7 mouse cellular contexts compared by ENCODE assay signal in the genomic region with DNA sequence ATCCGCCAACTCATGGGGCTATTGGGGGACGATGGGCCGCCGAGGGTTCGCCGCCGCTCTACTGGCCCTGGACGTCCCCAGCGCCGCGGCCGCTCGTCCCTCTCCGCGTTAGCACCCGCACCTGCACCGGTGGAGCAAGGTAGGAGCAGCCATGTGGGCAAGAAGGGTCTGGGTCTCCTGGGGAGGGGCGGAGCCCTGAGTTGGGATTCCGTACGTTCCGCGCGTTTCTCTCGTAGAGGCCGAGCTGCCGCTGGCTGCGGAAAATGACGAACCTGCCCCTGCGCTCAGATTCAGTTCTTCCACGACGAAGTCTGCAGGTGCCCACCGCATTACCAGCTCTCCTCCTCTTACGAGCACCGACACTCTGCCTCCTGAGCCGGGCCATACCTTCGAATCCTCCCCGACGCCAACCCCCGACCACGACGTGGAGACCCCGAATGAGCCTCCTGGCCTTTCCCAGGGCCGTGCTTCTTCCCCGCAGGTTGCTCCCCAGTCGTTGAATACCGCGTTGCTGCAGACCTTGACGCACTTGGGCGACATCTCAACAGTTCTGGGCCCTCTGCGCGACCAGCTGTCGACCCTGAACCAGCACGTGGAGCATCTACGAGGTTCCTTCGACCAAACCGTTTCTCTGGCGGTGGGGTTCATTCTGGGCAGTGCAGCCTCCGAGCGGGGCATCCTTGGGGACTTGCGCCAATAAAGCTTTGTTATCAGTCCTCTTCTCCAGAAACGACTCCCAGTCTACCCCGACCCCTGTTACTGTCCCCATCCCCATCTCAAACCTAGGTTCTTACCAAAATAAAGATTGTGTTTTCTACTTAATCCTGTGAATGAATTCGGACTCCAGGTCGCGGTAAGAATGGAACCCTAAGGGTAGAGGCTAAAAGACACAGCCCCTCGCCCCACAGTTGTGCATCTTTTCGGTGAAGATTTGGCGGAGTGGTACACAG. TPM values are rescaled to one million over a fixed set of nuclear protein-coding genes. Genes with fewer than 3 reads are reported as not detected.
A peak's percentile ranks its signal among the peaks of the same experiment; 100 is the strongest.
DNase-seq lines count a peak whose midpoint lies in the region; ATAC-seq and TF ChIP-seq lines count a peak whose summit lies in the region.

No protein-coding gene starts in this region.

- no peak for TF ChIP-seq CTCF in spleen, adult 2 months (IDR thresholded peaks at IDR 0.05; ENCODE audit: extremely low read depth, insufficient read depth, insufficient read length, insufficient replicate concordance)
- TF ChIP-seq CTCF in liver, embryonic 14.5 days (IDR thresholded peaks at IDR 0.05; ENCODE audit: low read depth): no peak

- H3K27ac ChIP-seq in spleen, adult 2 months (ENCODE audit: insufficient read depth, low read length): no peak overlapping the region
- H3K27ac ChIP-seq in forebrain, embryonic 14.5 days (ENCODE audit: low read depth, low read length): no peak overlapping the region
- H3K27ac ChIP-seq in liver, embryonic 14.5 days: no peak overlapping the region

- peaks cover 17% of the 10 kb centered on the region for H3K27me3 ChIP-seq in spleen, adult 2 months (ENCODE audit: control insufficient read depth, insufficient read depth, low read length)
- H3K27me3 ChIP-seq in forebrain, embryonic 14.5 days (replicated peaks; ENCODE audit: control insufficient read depth, insufficient read depth, low read length): peaks cover 70% of the 10 kb centered on the region
- H3K27me3 ChIP-seq in liver, embryonic 14.5 days (ENCODE audit: control insufficient read depth, insufficient read depth, low read length): peaks cover 50% of the 10 kb centered on the region

- no peak for DNase-seq in spleen, adult 2 months (ENCODE audit: low read depth in 1 of 2, low spot score in 2 of 2)
- no peak for DNase-seq in spleen, adult 12 weeks (ENCODE audit: low spot score)
- DNase-seq in forebrain, embryonic 14.5 days (ENCODE audit: low spot score): no peak
- DNase-seq in liver, embryonic 14.5 days (ENCODE audit: low read depth in 3 of 3, low spot score in 3 of 3): no peak
- peak; percentile 26 for DNase-seq in testis, postnatal 14 days (ENCODE audit: low spot score)
- no peak for DNase-seq in frontal cortex, postnatal 10 days (ENCODE audit: low spot score in 2 of 2)
- DNase-seq in right cerebral cortex, adult 18-20 months: no peak

- H3K36me3 ChIP-seq in spleen, adult 2 months (ENCODE audit: control insufficient read depth, insufficient read depth, low read length): no peaks in the 10 kb centered on the region
- no peaks in the 10 kb centered on the region for H3K36me3 ChIP-seq in forebrain, embryonic 14.5 days (ENCODE audit: control insufficient read depth, insufficient read depth, low read length)
- no peaks in the 10 kb centered on the region for H3K36me3 ChIP-seq in liver, embryonic 14.5 days (replicated peaks; ENCODE audit: control insufficient read depth, insufficient read depth, low read depth)

- peaks cover 5% of the 10 kb centered on the region for H3K4me1 ChIP-seq in spleen, adult 2 months (ENCODE audit: control insufficient read depth, insufficient read depth, insufficient read length)
- no peaks in the 10 kb centered on the region for H3K4me1 ChIP-seq in forebrain, embryonic 14.5 days (ENCODE audit: control insufficient read depth, insufficient read depth, low read length)
- H3K4me1 ChIP-seq in liver, embryonic 14.5 days (replicated peaks; ENCODE audit: control insufficient read depth in 2 of 2, insufficient read depth in 2 of 2, low read length in 1 of 2): peaks cover 0 to under 1% of the 10 kb centered on the region in 2 experiments; a peak in 3 of 4 replicates

- no peak overlapping the region for H3K9ac ChIP-seq in forebrain, embryonic 14.5 days (ENCODE audit: low read length)
- no peak overlapping the region for H3K9ac ChIP-seq in liver, embryonic 14.5 days (replicated peaks)

- H3K4me2 ChIP-seq in forebrain, embryonic 14.5 days (ENCODE audit: low read length): peak overlapping the region; percentile 51
- peak overlapping the region; percentile 23; the same call in 1 of the 2 replicates for H3K4me2 ChIP-seq in liver, embryonic 14.5 days (ENCODE audit: low read depth)

- TF ChIP-seq EP300 in liver, embryonic 14.5 days (IDR thresholded peaks at IDR 0.05; ENCODE audit: low read depth): no peak

- ATAC-seq in forebrain, embryonic 14.5 days: no peak
- no peak for ATAC-seq in liver, embryonic 14.5 days (ENCODE audit: insufficient read depth)

- no peak for TF ChIP-seq POLR2A in spleen, adult 2 months (IDR thresholded peaks at IDR 0.05; ENCODE audit: low read depth, low read length)

- peak overlapping the region; percentile 52; the same call in 1 of the 2 replicates for H3K4me3 ChIP-seq in spleen, adult 2 months (ENCODE audit: extremely low read depth, insufficient read depth, insufficient read length)
- peak overlapping the region; percentile 29 for H3K4me3 ChIP-seq in forebrain, embryonic 14.5 days (ENCODE audit: low read depth, low read length)
- no peak overlapping the region; a peak in 1 of 4 replicates for H3K4me3 ChIP-seq in liver, embryonic 14.5 days (ENCODE audit: insufficient read depth in 1 of 2, low read depth in 2 of 2, low read length in 2 of 2)

- H3K9me3 ChIP-seq in forebrain, embryonic 14.5 days (replicated peaks; ENCODE audit: control insufficient read depth, low read length): no peaks in the 10 kb centered on the region
- no peaks in the 10 kb centered on the region for H3K9me3 ChIP-seq in liver, embryonic 14.5 days (ENCODE audit: control insufficient read depth, low read length)

- WGBS in spleen, adult 2 months: 11% methylated on average over 68 of the region's 68 CpGs
- 3% methylated on average over 68 of the region's 68 CpGs for WGBS in forebrain, embryonic 14.5 days
- WGBS in liver, embryonic 14.5 days (ENCODE audit: insufficient replicate concordance): 4% methylated on average over 68 of the region's 68 CpGs

RNA-seq across cellular contexts. Expression of a gene that starts 1.0 kb away (rescaled TPM):
- 1.1 and 2.3 TPM in 2 replicates for polyA plus RNA-seq in spleen, adult 2 months (2012; rRNA removed)
- polyA plus RNA-seq in forebrain, embryonic 14.5 days (2014; fragmentation: Nextera tagmentation; extraction: Ambion mirVana): not detected in 2 replicates
- polyA plus RNA-seq in liver, embryonic 14.5 days (2012; rRNA removed): not detected in 2 replicates
- polyA plus RNA-seq in liver, embryonic 14.5 days (2014; fragmentation: Nextera tagmentation; extraction: Ambion mirVana): not detected in 2 replicates

RNA-seq across cellular contexts. Expression of a gene that starts 34.0 kb away (rescaled TPM):
- 0.14 and 0.22 TPM in 2 replicates for polyA plus RNA-seq in spleen, adult 2 months (2012; rRNA removed)
- polyA plus RNA-seq in forebrain, embryonic 14.5 days (2014; fragmentation: Nextera tagmentation; extraction: Ambion mirVana): 0.51 and 0.86 TPM in 2 replicates
- 0.04 TPM in 1 of 2 replicates, not detected in the other for polyA plus RNA-seq in liver, embryonic 14.5 days (2012; rRNA removed)
- polyA plus RNA-seq in liver, embryonic 14.5 days (2014; fragmentation: Nextera tagmentation; extraction: Ambion mirVana): not detected in 2 replicates

RNA-seq across cellular contexts. Expression of a gene that starts 47.8 kb away (rescaled TPM):
- polyA plus RNA-seq in spleen, adult 2 months (2012; rRNA removed): 23.2 and 26.2 TPM in 2 replicates
- 1.3 and 2.1 TPM in 2 replicates for polyA plus RNA-seq in forebrain, embryonic 14.5 days (2014; fragmentation: Nextera tagmentation; extraction: Ambion mirVana)
- polyA plus RNA-seq in liver, embryonic 14.5 days (2012; rRNA removed): 0.83 and 0.98 TPM in 2 replicates
- 0.34 and 0.46 TPM in 2 replicates for polyA plus RNA-seq in liver, embryonic 14.5 days (2014; fragmentation: Nextera tagmentation; extraction: Ambion mirVana)

RNA-seq across cellular contexts. Expression of a gene that starts 50.1 kb away (rescaled TPM):
- 0.08 and 0.16 TPM in 2 replicates for polyA plus RNA-seq in spleen, adult 2 months (2012; rRNA removed)
- 7.0 and 8.7 TPM in 2 replicates for polyA plus RNA-seq in forebrain, embryonic 14.5 days (2014; fragmentation: Nextera tagmentation; extraction: Ambion mirVana)
- 0.01 and 0.04 TPM in 2 replicates for polyA plus RNA-seq in liver, embryonic 14.5 days (2012; rRNA removed)
- not detected in 2 replicates for polyA plus RNA-seq in liver, embryonic 14.5 days (2014; fragmentation: Nextera tagmentation; extraction: Ambion mirVana)

Comparison
In these comparisons a context has a peak if more than half of its experiments do, and no peak if none do; other contexts are left out.
1. H3K4me3 ChIP-seq: peak in spleen, adult 2 months (single experiment) and forebrain, embryonic 14.5 days (single experiment); none in liver, embryonic 14.5 days (0 of 2).